Mouse (Mus musculus) small intestine, adult 2 months (tissue): Measurements from ENCODE around the gene Prss38. TPM values are rescaled to one million over a fixed set of nuclear protein-coding genes. Genes with fewer than 3 reads are reported as not detected.
"Not testable (repeated sequence)": the region's sequence is repeated elsewhere in the genome, so short reads cannot be mapped to it uniquely, and the experiment has no call there.

Experiments used
- H3K27ac ChIP-seq: fragments of 200-500 bp; 2 replicates; pipeline ENCODE4 v1.5.1; 2012; ENCODE audit warnings: low read depth, low read length, control low read depth, inconsistent platforms; ENCODE audit not compliant: insufficient read depth
- H3K27me3 ChIP-seq: fragments of 200-500 bp; 2 replicates; pipeline ENCODE4 v1.6.1; 2012; ENCODE audit warnings: mild to moderate bottlenecking, moderate library complexity, low read length, inconsistent platforms; ENCODE audit not compliant: control insufficient read depth, insufficient read depth
- H3K36me3 ChIP-seq: fragments of 200-500 bp; 2 replicates; pipeline ENCODE4 v1.6.1; 2012; ENCODE audit warnings: mild to moderate bottlenecking, low read length, control low read depth, inconsistent platforms; ENCODE audit not compliant: control insufficient read depth, insufficient read depth
- H3K4me1 ChIP-seq: fragments of 200-500 bp; 2 replicates; pipeline ENCODE4 v1.6.1; 2012; ENCODE audit warnings: low read length, inconsistent platforms, mixed read lengths; ENCODE audit not compliant: control insufficient read depth, insufficient read depth, insufficient read length
- H3K4me3 ChIP-seq: fragments of 200-500 bp; 2 replicates; pipeline ENCODE4 v1.5.1; 2012; ENCODE audit warnings: low read depth, mild to moderate bottlenecking, control low read depth, inconsistent platforms, low read length, moderate library complexity
- CTCF ChIP-seq: fragments of 200-500 bp; IDR thresholded peaks from 2 replicates; pipeline ENCODE4 v1.5.1; 2012; ENCODE audit warnings: low read depth, mild to moderate bottlenecking, control low read depth, inconsistent platforms, low read length, moderate library complexity, mixed read lengths; ENCODE audit not compliant: insufficient replicate concordance, insufficient read length; ENCODE audit errors: extremely low read depth
- POLR2A ChIP-seq: fragments of 200-500 bp; IDR thresholded peaks from 2 replicates; pipeline ENCODE4 v1.6.1; 2012; ENCODE audit warnings: low read depth, mild to moderate bottlenecking, control low read depth, inconsistent platforms, low read length, moderate library complexity
- whole genome bisulfite sequencing: fragments of 180-500 bp; shearing (Covaris S2); methylation state at CpG from one replicate; pipeline ENCODE4 v1.1.7; 2018; 5-methylcytosine and 5-hydroxymethylcytosine counted together
- polyA plus RNA-seq: library from polyadenylated mRNA; depleted of rRNA; stranded (reverse); fragments of >200 nt; gene quantifications from 2 replicates; pipeline ENCODE4 v1.2.3, GENCODE M21; 2012

The Prss38 gene
- polyA plus RNA-seq, 1 experiment = not detected

GRCm38 (mm10) chr11:59369848-59370247 lies 5.6 kb downstream of the Prss38 start:
- no peak overlapping the region for H3K27ac ChIP-seq
- H3K4me3 ChIP-seq = no peak overlapping the region
- H3K36me3 ChIP-seq = no peaks in the 10 kb centered on the region
- TF ChIP-seq CTCF (no peak), POLR2A (no peak)
- WGBS = 69% methylated on average over 11 of the region's 11 CpGs
- H3K4me1 ChIP-seq = no peaks in the 10 kb centered on the region
- no peaks in the 10 kb centered on the region for H3K27me3 ChIP-seq

- H3K4me3 ChIP-seq, H3K4me1 ChIP-seq, H3K36me3 ChIP-seq, H3K27me3 ChIP-seq, H3K27ac ChIP-seq: not testable (repeated sequence)
- 78% methylated on average over 4 of the region's 4 CpGs for WGBS
Measured at GRCm38 (mm10) chr11:59367955-59368354, 7.5 kb downstream of the Prss38 start.

DNA sequence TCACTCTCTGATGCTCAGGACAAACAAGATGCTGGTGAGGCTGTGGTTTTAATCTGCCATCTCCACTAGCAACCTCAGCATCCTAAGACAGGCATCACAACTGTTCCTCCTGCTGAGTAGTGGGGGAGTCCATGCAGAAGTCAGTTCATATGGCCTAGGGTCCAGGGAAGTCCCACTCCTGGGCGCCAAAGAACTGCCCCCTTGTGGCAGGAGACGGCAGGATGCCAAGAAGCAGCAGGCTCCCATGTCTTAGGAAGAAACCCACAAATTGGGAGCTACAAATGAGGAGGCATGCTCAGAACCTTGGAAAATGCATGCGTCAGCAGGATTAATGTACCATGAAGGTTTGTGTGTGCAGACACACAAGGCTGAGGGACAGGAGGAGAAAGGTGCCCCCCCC lies 8.8 kb downstream of the Prss38 start:
- no peak overlapping the region for H3K4me3 ChIP-seq
- no peaks in the 10 kb centered on the region for H3K27me3 ChIP-seq
- H3K36me3 ChIP-seq = no peaks in the 10 kb centered on the region
- H3K4me1 ChIP-seq = no peaks in the 10 kb centered on the region
- TF ChIP-seq CTCF (peak; percentile 37; the same call in 1 of the 2 replicates), POLR2A (no peak)
- H3K27ac ChIP-seq = no peak overlapping the region
- WGBS = 36% methylated on average over 3 of the region's 3 CpGs

GRCm38 (mm10) chr11:59366031-59366430 lies 9.4 kb downstream of the Prss38 start:
- Histone ChIP-seq H3K36me3 (no peaks in the 10 kb centered on the region), H3K27ac (no peak overlapping the region), H3K4me3 (no peak overlapping the region), H3K4me1 (no peaks in the 10 kb centered on the region), H3K27me3 (no peaks in the 10 kb centered on the region)
- 74% methylated on average over 3 of the region's 3 CpGs for WGBS
- TF ChIP-seq POLR2A (no peak), CTCF (no peak)

- 57% methylated on average over 3 of the region's 3 CpGs for WGBS
- no peaks in the 10 kb centered on the region for H3K36me3 ChIP-seq
- no peaks in the 10 kb centered on the region for H3K4me1 ChIP-seq
- H3K27me3 ChIP-seq = no peaks in the 10 kb centered on the region
- TF ChIP-seq CTCF (no peak), POLR2A (no peak)
- H3K4me3 ChIP-seq = no peak overlapping the region
- no peak overlapping the region for H3K27ac ChIP-seq
Measured at GRCm38 (mm10) chr11:59364417-59364816, 11.0 kb downstream of the Prss38 start.

GRCm38 (mm10) chr11:59364007-59364406 lies 11.4 kb downstream of the Prss38 start:
- no peaks in the 10 kb centered on the region for H3K4me1 ChIP-seq
- no peaks in the 10 kb centered on the region for H3K36me3 ChIP-seq
- no peak overlapping the region for H3K27ac ChIP-seq
- no peak for TF ChIP-seq POLR2A
- 85% methylated on average over 9 of the region's 9 CpGs for WGBS
- H3K27me3 ChIP-seq = no peaks in the 10 kb centered on the region
- H3K4me3 ChIP-seq = no peak overlapping the region

DNA sequence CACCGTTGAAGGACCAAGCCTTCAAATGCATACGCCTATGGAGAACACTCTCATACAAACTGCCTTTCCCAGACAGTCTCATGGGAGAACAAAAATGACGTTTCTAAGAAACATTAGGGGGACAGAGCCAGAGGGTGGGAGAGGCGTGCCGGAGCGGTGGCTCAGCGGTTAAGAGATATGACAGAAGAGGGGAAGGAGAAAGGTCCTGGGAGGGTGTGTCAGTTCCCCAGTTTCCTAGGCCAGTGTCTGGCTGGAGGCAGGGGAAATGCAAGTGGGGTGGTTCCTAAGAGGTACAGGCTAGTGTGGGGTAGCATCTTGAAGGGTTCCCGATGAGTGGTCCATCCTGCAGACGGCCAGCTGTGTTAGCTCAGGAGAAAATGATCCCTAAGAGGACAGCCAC lies 14.2 kb downstream of the Prss38 start:
- Histone ChIP-seq H3K36me3 (no peaks in the 10 kb centered on the region), H3K27ac (no peak overlapping the region), H3K4me1 (no peaks in the 10 kb centered on the region), H3K4me3 (no peak overlapping the region), H3K27me3 (no peaks in the 10 kb centered on the region)
- WGBS = 80% methylated on average over 9 of the region's 9 CpGs
- TF ChIP-seq POLR2A = no peak

- no peaks in the 10 kb centered on the region for H3K4me1 ChIP-seq
- WGBS = 43% methylated on average over 11 of the region's 11 CpGs
- H3K4me3 ChIP-seq = no peak overlapping the region
- no peak for TF ChIP-seq POLR2A
- TF ChIP-seq CTCF = no peak
- H3K27ac ChIP-seq = no peak overlapping the region
- no peaks in the 10 kb centered on the region for H3K27me3 ChIP-seq
- H3K36me3 ChIP-seq = no peaks in the 10 kb centered on the region
Measured at GRCm38 (mm10) chr11:59356874-59357289, 18.6 kb downstream of the Prss38 start.
